Mouse (Mus musculus) cerebellum, postnatal 14 days (tissue): ENCODE results near the gene Uhrf2.
A peak's percentile ranks its signal among the peaks of the same experiment; 100 is the strongest.

Experiments used
- DNase-seq, 2 experiments: peaks; one replicate each; pipeline ENCODE4 v3.0.0; 2021; ENCODE audit warnings: mixed read lengths in 2 of 2

The Uhrf2 gene

GRCm38 (mm10) chr19:30051479-30051878 is 21.2 kb downstream of the Uhrf2 start:
- no peak for DNase-seq

- DNase-seq = no peak
These were observed 23.9 kb downstream of the Uhrf2 start for GRCm38 (mm10) chr19:30054218-30054617.

- no peak for DNase-seq
These were observed 35.5 kb downstream of the Uhrf2 start for GRCm38 (mm10) chr19:30065797-30066196.

GRCm38 (mm10) chr19:30090163-30090562 is 59.9 kb downstream of the Uhrf2 start:
- no peak for DNase-seq

GRCm38 (mm10) chr19:30091644-30092295 is 61.5 kb downstream of the Uhrf2 start:
- DNase-seq = no peak

- DNase-seq = no peak
These were observed 65.9 kb downstream of the Uhrf2 start for GRCm38 (mm10) chr19:30096186-30096585.

- DNase-seq = no peak
These were observed 66.7 kb downstream of the Uhrf2 start for GRCm38 (mm10) chr19:30097039-30097438.

GRCm38 (mm10) chr19:30100571-30100970 is 70.3 kb downstream of the Uhrf2 start:
- no peak for DNase-seq

- DNase-seq = no peak
These were observed 72.3 kb downstream of the Uhrf2 start for GRCm38 (mm10) chr19:30102620-30103019.

- DNase-seq = no peak
These were observed 74.9 kb downstream of the Uhrf2 start for GRCm38 (mm10) chr19:30105045-30105842.

GRCm38 (mm10) chr19:30107221-30107845 is 77.0 kb downstream of the Uhrf2 start:
- DNase-seq = no peak

GRCm38 (mm10) chr19:30108616-30109015 is 78.3 kb downstream of the Uhrf2 start:
- no peak for DNase-seq

GRCm38 (mm10) chr19:30109122-30109521 is 78.8 kb downstream of the Uhrf2 start:
- no peak for DNase-seq

- DNase-seq = no peak
These were observed 81.1 kb downstream of the Uhrf2 start for GRCm38 (mm10) chr19:30111421-30111820.

GRCm38 (mm10) chr19:30112961-30113688 is 82.8 kb downstream of the Uhrf2 start:
- DNase-seq = no peak

- DNase-seq = no peak
These were observed 84.7 kb downstream of the Uhrf2 start for GRCm38 (mm10) chr19:30114919-30115441.

- DNase-seq = no peak
These were observed 85.3 kb downstream of the Uhrf2 start for GRCm38 (mm10) chr19:30115606-30116005.

- DNase-seq = no peak
These were observed 86.9 kb downstream of the Uhrf2 start for GRCm38 (mm10) chr19:30117241-30117640.

- no peak for DNase-seq
These were observed 87.5 kb downstream of the Uhrf2 start for GRCm38 (mm10) chr19:30117775-30118174.

GRCm38 (mm10) chr19:30118344-30119312 is 88.3 kb downstream of the Uhrf2 start:
- peak; percentile 24 to 34 for DNase-seq

- DNase-seq = no peak
These were observed 94.8 kb downstream of the Uhrf2 start for GRCm38 (mm10) chr19:30124999-30125669.
